Mouse (Mus musculus) frontal cortex, postnatal 25 days (tissue): Measurements from ENCODE around the gene Serpina6.

ENCODE experiments used
- DNase-seq, 2 experiments: peaks; one replicate each; pipeline ENCODE4 v3.0.0; 2022; ENCODE audit warnings: low spot score in 2 of 2

Gene Serpina6

GRCm38 (mm10) chr12:103655123-103656044 is 1.6 kb downstream of the Serpina6 start:
- no peak for DNase-seq

DNA sequence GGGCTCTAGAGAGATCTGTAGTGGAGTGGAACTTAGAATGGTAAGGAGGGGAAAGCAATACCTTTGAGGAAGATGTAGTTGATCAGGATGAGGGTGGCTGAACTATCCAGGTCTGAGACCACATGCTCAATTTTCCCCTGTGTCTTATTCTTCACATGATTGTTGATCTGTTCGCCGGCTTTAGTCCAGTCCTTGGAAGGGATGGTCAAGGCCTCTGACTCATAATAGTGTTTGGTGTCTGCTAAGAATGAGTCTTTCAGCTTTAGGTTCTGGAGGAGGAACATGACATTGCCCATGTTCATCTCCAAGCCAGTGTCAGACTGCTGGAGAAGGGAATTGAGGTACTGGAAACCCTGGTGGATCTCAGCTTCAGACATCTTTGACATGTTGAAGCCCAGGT is 3.2 kb downstream of the Serpina6 start:
- no peak for DNase-seq

DNA sequence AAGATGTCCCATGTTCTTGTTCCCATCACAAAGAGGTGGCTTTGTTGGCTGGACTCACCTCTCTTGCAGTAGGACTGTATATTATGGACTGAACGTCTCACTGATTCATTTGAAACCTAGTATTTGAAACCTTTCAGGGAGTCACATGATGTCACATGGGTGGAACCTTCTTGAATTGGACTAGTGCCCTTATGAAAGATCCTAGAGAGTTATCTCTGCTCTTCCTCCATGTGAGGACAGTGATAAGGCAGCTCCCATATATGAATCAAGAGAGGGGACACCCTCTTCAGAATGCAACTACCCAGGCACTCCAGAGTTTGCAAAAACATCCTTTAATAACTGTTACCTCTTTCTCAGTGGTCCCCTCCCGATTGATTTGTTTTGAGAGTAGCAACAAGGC is 10.7 kb downstream of the Serpina6 start:
- DNase-seq, result no peak

- no peak for DNase-seq
Observed at GRCm38 (mm10) chr12:103644601-103645000, 12.4 kb downstream of the Serpina6 start.

- DNase-seq, result no peak
Observed at GRCm38 (mm10) chr12:103643818-103644217, 13.2 kb downstream of the Serpina6 start.

- peak; percentile 80 to 87 for DNase-seq
Observed at GRCm38 (mm10) chr12:103643336-103643735, 13.7 kb downstream of the Serpina6 start.

GRCm38 (mm10) chr12:103635846-103636245 is 21.2 kb downstream of the Serpina6 start:
- no peak for DNase-seq

- no peak for DNase-seq
Observed at GRCm38 (mm10) chr12:103634430-103634829, 22.6 kb downstream of the Serpina6 start.

GRCm38 (mm10) chr12:103631203-103631612 is 25.8 kb downstream of the Serpina6 start, which contains the start of gene Serpina10:
Gene Serpina10, minus strand, starts transcription at chr12:103631444.
- DNase-seq, result no peak

DNA sequence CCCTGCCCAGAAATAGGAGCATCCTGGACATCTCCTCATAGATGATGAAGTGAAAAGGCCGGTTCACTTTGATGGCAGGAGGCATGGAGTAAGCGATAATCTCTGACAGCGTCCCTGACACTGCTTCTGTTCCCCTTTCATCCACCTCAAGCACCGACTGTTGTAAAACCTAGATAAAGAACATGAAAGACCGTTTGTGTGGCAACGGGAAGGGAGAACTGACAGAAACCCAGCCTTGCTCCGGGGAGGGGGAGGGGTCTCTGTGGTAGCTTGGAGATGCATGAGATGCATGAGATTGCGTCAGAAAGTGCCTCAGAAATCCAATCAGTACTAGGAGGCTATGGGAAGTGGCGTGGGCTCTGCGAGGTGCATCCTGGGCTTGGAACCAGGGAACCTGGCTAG is 40.2 kb downstream of the Serpina6 start:
- DNase-seq, result no peak

DNA sequence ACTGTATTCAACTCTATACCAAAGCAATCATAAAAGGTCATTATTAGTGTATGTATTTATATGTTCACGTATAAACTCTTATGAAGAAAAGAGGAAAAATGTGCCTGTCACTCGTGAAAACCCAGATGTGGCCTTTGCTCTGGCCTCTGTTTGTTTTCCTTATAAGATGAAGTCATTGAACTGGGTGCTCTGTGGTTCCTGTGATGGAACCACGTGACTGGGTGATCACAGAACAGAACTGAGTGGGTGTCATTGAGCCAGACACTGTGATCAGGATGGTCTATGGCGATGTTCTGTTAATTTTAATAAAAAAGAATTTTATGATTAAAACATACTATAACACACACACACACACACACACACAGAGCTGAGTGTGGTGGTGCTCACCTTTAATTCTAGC is 41.3 kb downstream of the Serpina6 start:
- DNase-seq, result no peak

GRCm38 (mm10) chr12:103615141-103615540 is 41.9 kb downstream of the Serpina6 start:
- no peak for DNase-seq

DNA sequence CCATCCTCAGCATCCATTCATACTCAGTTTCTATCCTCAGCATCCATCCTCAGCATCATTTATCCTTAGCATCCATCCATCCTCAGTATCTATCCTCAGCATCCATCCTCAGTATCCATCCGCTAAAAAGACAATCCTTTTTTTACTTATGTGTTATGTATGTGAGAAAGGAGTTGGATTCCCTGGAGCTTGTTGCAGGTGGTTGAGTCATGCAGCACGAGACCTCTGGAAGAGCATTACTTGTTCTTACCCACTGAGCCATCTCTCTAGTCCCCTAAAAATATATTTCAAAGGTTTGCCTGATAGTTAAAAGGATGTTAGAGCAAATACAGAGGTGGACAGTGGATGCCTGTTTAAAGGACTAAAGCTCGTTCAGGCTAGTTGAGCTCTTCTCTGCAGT is 55.2 kb downstream of the Serpina6 start:
- no peak for DNase-seq

- no peak for DNase-seq
Observed at GRCm38 (mm10) chr12:103600364-103600763, 56.6 kb downstream of the Serpina6 start.

- no peak for DNase-seq
Observed at GRCm38 (mm10) chr12:103598411-103598810, 58.6 kb downstream of the Serpina6 start.
